In genomic region chr11:75984581-75984980, GRCm38 (mm10) we compare ENCODE assay signal across 27 mouse cellular contexts. TPM values are rescaled to one million over a fixed set of nuclear protein-coding genes. Genes with fewer than 3 reads are reported as not detected.
DNase-seq lines count a peak whose midpoint lies in the region; ATAC-seq lines count a peak whose summit lies in the region.
"Had no signal": no experiment of that assay in that cellular context is flagged by ENCODE, and none has a peak within 500 bp of the region (broad histone marks: within the 10 kb centered on the region; RNA-seq: fewer than 3 reads in every experiment).

No protein-coding gene starts in this region.

- no peak overlapping the region for H3K27ac ChIP-seq in midbrain, embryonic 11.5 days (ENCODE audit: low read depth, low read length)
- H3K27ac ChIP-seq in midbrain, embryonic 15.5 days = no peak overlapping the region
- H3K27ac ChIP-seq: embryonic facial prominence, embryonic 13.5 days; embryonic facial prominence, embryonic 15.5 days; forebrain, embryonic 13.5 days; forebrain, embryonic 15.5 days had no signal

- H3K27me3 ChIP-seq in midbrain, embryonic 11.5 days (ENCODE audit: control insufficient read depth, insufficient read depth, low read length) = no peaks in the 10 kb centered on the region
- H3K27me3 ChIP-seq in midbrain, embryonic 15.5 days (replicated peaks) = no peaks in the 10 kb centered on the region
- no peaks in the 10 kb centered on the region for H3K27me3 ChIP-seq in splenic B cell, adult 2 months (ENCODE audit: control insufficient read depth, insufficient read depth, low read length, poor library complexity, severe bottlenecking)
- H3K27me3 ChIP-seq: embryonic facial prominence, embryonic 13.5 days; embryonic facial prominence, embryonic 15.5 days; forebrain, embryonic 15.5 days; Patski had no signal

- no peaks in the 10 kb centered on the region for H3K9me3 ChIP-seq in midbrain, embryonic 11.5 days (ENCODE audit: control insufficient read depth, low read length)
- H3K9me3 ChIP-seq in midbrain, embryonic 15.5 days = no peaks in the 10 kb centered on the region
- H3K9me3 ChIP-seq: embryonic facial prominence, embryonic 13.5 days; forebrain, embryonic 13.5 days; forebrain, embryonic 15.5 days; G1E had no signal

- no peak overlapping the region for H3K4me3 ChIP-seq in midbrain, embryonic 11.5 days (ENCODE audit: low read depth, low read length)
- H3K4me3 ChIP-seq in midbrain, embryonic 15.5 days = no peak overlapping the region
- H3K4me3 ChIP-seq: embryonic facial prominence, embryonic 13.5 days; embryonic facial prominence, embryonic 15.5 days; forebrain, embryonic 13.5 days; forebrain, embryonic 15.5 days had no signal

- no peaks in the 10 kb centered on the region for H3K36me3 ChIP-seq in midbrain, embryonic 11.5 days (ENCODE audit: control insufficient read depth, insufficient read depth, low read length)
- H3K36me3 ChIP-seq in midbrain, embryonic 15.5 days (replicated peaks) = no peaks in the 10 kb centered on the region
- no peaks in the 10 kb centered on the region for H3K36me3 ChIP-seq in splenic B cell, adult 2 months (ENCODE audit: control insufficient read depth, insufficient read depth, low read length, poor library complexity, severe bottlenecking)
- H3K36me3 ChIP-seq: embryonic facial prominence, embryonic 13.5 days; embryonic facial prominence, embryonic 15.5 days; forebrain, embryonic 15.5 days; G1E had no signal

- H3K4me1 ChIP-seq in midbrain, embryonic 11.5 days (ENCODE audit: control insufficient read depth, insufficient read depth, low read length) = no peaks in the 10 kb centered on the region
- H3K4me1 ChIP-seq in midbrain, embryonic 15.5 days = no peaks in the 10 kb centered on the region
- H3K4me1 ChIP-seq: embryonic facial prominence, embryonic 15.5 days; forebrain, embryonic 13.5 days; forebrain, embryonic 15.5 days had no signal

- no peak overlapping the region for H3K9ac ChIP-seq in midbrain, embryonic 11.5 days (ENCODE audit: low read length)
- H3K9ac ChIP-seq in midbrain, embryonic 15.5 days = no peak overlapping the region
- H3K9ac ChIP-seq: embryonic facial prominence, embryonic 13.5 days; embryonic facial prominence, embryonic 15.5 days; forebrain, embryonic 13.5 days; forebrain, embryonic 15.5 days; forebrain, postnatal 0 days had no signal

- H3K4me2 ChIP-seq in midbrain, embryonic 11.5 days = no peak overlapping the region
- H3K4me2 ChIP-seq in midbrain, embryonic 15.5 days = no peak overlapping the region
- H3K4me2 ChIP-seq: embryonic facial prominence, embryonic 13.5 days; embryonic facial prominence, embryonic 15.5 days; forebrain, embryonic 13.5 days; forebrain, embryonic 15.5 days had no signal

- ATAC-seq in midbrain, embryonic 11.5 days (ENCODE audit: low FRiP score) = no peak
- no peak for ATAC-seq in midbrain, embryonic 15.5 days (replicated peaks)
- ATAC-seq: CD4-positive, CD25-positive, alpha-beta regulatory T cell, adult 4 months; forebrain, embryonic 13.5 days; forebrain, embryonic 15.5 days; forebrain, postnatal 0 days; Patski had no signal

- WGBS in midbrain, embryonic 11.5 days = 90% methylated on average over 1 of the region's 1 CpGs
- 80% methylated on average over 1 of the region's 1 CpGs for WGBS in midbrain, embryonic 15.5 days

- DNase-seq in midbrain, embryonic 11.5 days (ENCODE audit: low spot score, missing footprints) = peak; percentile 72
- peak; percentile 57 to 68 for DNase-seq in spleen, postnatal 36 days (ENCODE audit: low spot score in 2 of 2)
- no peak for DNase-seq in spleen, postnatal 10 days (ENCODE audit: low spot score in 2 of 2)
- DNase-seq in naive thymus-derived CD4-positive, alpha-beta T cell, adult 2 months (ENCODE audit: low read depth) = peak; percentile 70
- DNase-seq in splenic B cell, adult 2 months (ENCODE audit: low read depth, low spot score) = peak; percentile 50
- no peak for DNase-seq in T-cell, adult 2 months (ENCODE audit: low spot score)
- no peak for DNase-seq in lung, postnatal 4 days
- DNase-seq: adrenal gland, adult 2 months; adrenal gland, postnatal 10 days; adrenal gland, postnatal 25 days; cerebellum, adult 11 months; cerebellum, adult 18-20 months; cerebellum, adult 8-10 months; cerebellum, adult 9-11 months; cerebellum, postnatal 14 days; cerebellum, postnatal 36 days; embryo, embryonic 11 days; forebrain, postnatal 0 days had no signal

RNA-seq across cellular contexts. Expression of gene 1700016K19Rik, which starts 15.1 kb away (rescaled TPM):
- 0.23 TPM in 1 of 2 replicates, not detected in the other for polyA plus RNA-seq in midbrain, embryonic 11.5 days (2014; fragmentation: Nextera tagmentation; extraction: Ambion mirVana)
- polyA plus RNA-seq in midbrain, embryonic 15.5 days (2015; fragmentation: Nextera tagmentation; extraction: Ambion mirVana) = 4.8 and 5.5 TPM in 2 replicates
- polyA plus RNA-seq: adrenal gland, adult 2 months; C2C12; CD4-positive, CD25-positive, alpha-beta regulatory T cell, adult 4 months; G1E had no signal

RNA-seq across cellular contexts. Expression of gene Rflnb, which starts 43.0 kb away (rescaled TPM):
- polyA plus RNA-seq in midbrain, embryonic 11.5 days (2014; fragmentation: Nextera tagmentation; extraction: Ambion mirVana) = 13.4 and 13.9 TPM in 2 replicates
- polyA plus RNA-seq in midbrain, embryonic 15.5 days (2015; fragmentation: Nextera tagmentation; extraction: Ambion mirVana) = 10.9 and 11.3 TPM in 2 replicates

RNA-seq across cellular contexts. Expression of gene Rph3al, which starts 46.4 kb away (rescaled TPM):
- polyA plus RNA-seq in midbrain, embryonic 11.5 days (2014; fragmentation: Nextera tagmentation; extraction: Ambion mirVana) = 0.66 and 1.1 TPM in 2 replicates
- polyA plus RNA-seq in midbrain, embryonic 15.5 days (2015; fragmentation: Nextera tagmentation; extraction: Ambion mirVana) = 3.2 and 3.8 TPM in 2 replicates
- polyA plus RNA-seq: G1E had no signal

Comparison
In these comparisons a context has a peak if more than half of its experiments do, and no peak if none do; other contexts are left out.
1. DNase-seq: peak in midbrain, embryonic 11.5 days (single experiment), spleen, postnatal 36 days (2 of 2), naive thymus-derived CD4-positive, alpha-beta T cell, adult 2 months (single experiment) and splenic B cell, adult 2 months (single experiment); none in spleen, postnatal 10 days (0 of 2), T-cell, adult 2 months (single experiment) and lung, postnatal 4 days (0 of 2).